Mouse (Mus musculus) liver, postnatal 0 days (tissue): ENCODE results near the gene Gm3415. TPM values are rescaled to one million over a fixed set of nuclear protein-coding genes. Genes with fewer than 3 reads are reported as not detected.

Source experiments
- ATAC-seq: fragments of 200-750 bp; cut with Nextera tagmentation; 2 replicates; pipeline ENCODE4 v1.8.0; 2017; ENCODE audit warnings: mild to moderate bottlenecking, moderate library complexity
- DNase-seq: peaks from one replicate; pipeline ENCODE4 v3.0.0-alpha.2; 2016
- H3K27ac ChIP-seq: fragments of 300-500 bp; sonication (generic); 2 replicates; pipeline ENCODE4 v1.5.1; 2014; ENCODE audit warnings: antibody characterized with exemption, moderate library complexity, mild to moderate bottlenecking, low read depth
- H3K27me3 ChIP-seq: fragments of 300-500 bp; sonication (generic); 2 replicates; pipeline ENCODE4 v1.6.1; 2014; ENCODE audit warnings: low read length, control low read depth, mixed read lengths; ENCODE audit not compliant: insufficient read depth
- H3K36me3 ChIP-seq: fragments of 300-500 bp; sonication (generic); replicated peaks from 2 replicates; pipeline ENCODE4 v1.6.1; 2014; ENCODE audit warnings: mild to moderate bottlenecking, control low read depth, low read length, moderate library complexity, mixed read lengths; ENCODE audit not compliant: insufficient read depth
- H3K4me1 ChIP-seq: fragments of 300-500 bp; sonication (generic); 2 replicates; pipeline ENCODE4 v1.6.1; 2014; ENCODE audit warnings: antibody characterized with exemption, mild to moderate bottlenecking, control low read depth; ENCODE audit not compliant: insufficient read depth
- H3K4me2 ChIP-seq: fragments of 300-500 bp; sonication (generic); 2 replicates; pipeline ENCODE4 v1.6.1; 2014; ENCODE audit warnings: low read depth, mild to moderate bottlenecking, low read length, moderate library complexity, mixed read lengths
- H3K4me3 ChIP-seq: fragments of 300-500 bp; sonication (generic); 2 replicates; pipeline ENCODE4 v1.5.1; 2014; ENCODE audit warnings: low read depth, low read length
- H3K9ac ChIP-seq: fragments of 300-500 bp; sonication (generic); replicated peaks from 2 replicates; pipeline ENCODE4 v1.6.1; 2014; ENCODE audit warnings: mild to moderate bottlenecking, moderate library complexity
- H3K9me3 ChIP-seq: fragments of 300-500 bp; sonication (generic); 2 replicates; pipeline ENCODE4 v1.6.1; 2016; ENCODE audit warnings: mild to moderate bottlenecking, control low read depth, low read length, mixed read lengths
- CTCF ChIP-seq: sonication (generic); IDR thresholded peaks from 2 replicates; pipeline ENCODE4 v1.5.1; 2016; ENCODE audit warnings: antibody characterized with exemption, low read depth
- EP300 ChIP-seq: IDR thresholded peaks from 2 replicates; pipeline ENCODE4 v1.6.1; 2016; ENCODE audit warnings: antibody characterized with exemption, low read depth, mild to moderate bottlenecking
- WGBS: fragments of 180-500 bp; shearing (Covaris S2); extraction: QIAGEN DNeasy Blood & Tissue Kit; methylation state at CpG from one replicate; pipeline ENCODE4 v1.1.7; 2014; ENCODE audit not compliant: insufficient replicate concordance; 5-methylcytosine and 5-hydroxymethylcytosine counted together
- polyA plus RNA-seq: library from polyadenylated mRNA; unstranded; fragments of >200 nt; fragmentation: Nextera tagmentation; extraction: Ambion mirVana; gene quantifications from 2 replicates; pipeline ENCODE4 v1.2.1, GENCODE M21; 2015

The Gm3415 gene
- polyA plus RNA-seq, 1 experiment from 2014 or later = not detected

DNA sequence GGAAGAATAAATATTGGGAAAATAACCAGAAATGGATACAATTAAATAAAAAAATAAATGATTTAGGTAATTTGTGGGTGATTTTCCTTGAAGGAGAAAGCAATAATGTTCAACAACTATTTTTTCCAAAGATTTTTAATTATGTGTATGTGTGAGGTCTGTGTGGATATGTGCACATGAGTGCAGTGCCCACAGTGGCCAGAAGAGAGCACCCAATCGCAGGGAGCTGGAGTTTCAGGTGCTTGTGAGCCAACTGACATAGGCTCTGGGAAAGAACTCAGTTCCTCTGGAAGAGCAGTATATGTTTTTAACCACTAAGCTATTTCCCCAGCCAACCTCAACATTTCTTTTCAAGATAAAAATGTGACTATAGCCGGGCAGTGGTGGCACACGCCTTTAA, 20.7 kb downstream of the Gm3415 start:
- Histone ChIP-seq H3K27ac (no peak overlapping the region), H3K36me3 (no peaks in the 10 kb centered on the region), H3K27me3 (no peaks in the 10 kb centered on the region), H3K4me1 (no peaks in the 10 kb centered on the region), H3K4me3 (no peak overlapping the region), H3K9me3 (no peaks in the 10 kb centered on the region), H3K9ac (no peak overlapping the region), H3K4me2 (no peak overlapping the region)
- WGBS = 76% methylated on average over 3 of the region's 3 CpGs
- ATAC-seq (no peak), DNase-seq (no peak)
- TF ChIP-seq CTCF (peak; percentile 30; the same call in 1 of the 2 replicates), EP300 (no peak)

DNA sequence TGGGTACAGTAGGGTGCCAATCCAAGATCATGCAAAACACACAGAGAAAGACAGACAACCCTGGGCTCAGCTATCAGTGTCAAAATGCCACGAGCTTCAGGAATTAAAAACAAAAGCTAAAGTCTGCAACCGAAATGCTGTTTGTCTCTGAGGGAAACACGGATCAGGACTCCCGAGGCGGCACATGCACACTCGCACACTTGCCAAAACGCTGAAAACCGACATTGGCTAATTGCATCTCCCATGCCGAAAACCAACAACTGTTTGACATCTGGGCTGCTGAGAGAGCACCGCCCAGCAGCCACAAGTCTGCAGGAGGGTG, 28.2 kb downstream of the Gm3415 start:
- Histone ChIP-seq H3K4me2 (peak overlapping the region; percentile 74), H3K27ac (no peak overlapping the region), H3K9me3 (no peaks in the 10 kb centered on the region), H3K4me1 (peaks cover 6% of the 10 kb centered on the region), H3K4me3 (peak overlapping the region; percentile 40; the same call in 1 of the 2 replicates), H3K9ac (no peak overlapping the region), H3K36me3 (no peaks in the 10 kb centered on the region), H3K27me3 (peaks cover 36% of the 10 kb centered on the region)
- DNase-seq = no peak
- WGBS = 7% methylated on average over 10 of the region's 10 CpGs
- TF ChIP-seq CTCF = no peak
- no peak for TF ChIP-seq EP300
- no peak for ATAC-seq

DNA sequence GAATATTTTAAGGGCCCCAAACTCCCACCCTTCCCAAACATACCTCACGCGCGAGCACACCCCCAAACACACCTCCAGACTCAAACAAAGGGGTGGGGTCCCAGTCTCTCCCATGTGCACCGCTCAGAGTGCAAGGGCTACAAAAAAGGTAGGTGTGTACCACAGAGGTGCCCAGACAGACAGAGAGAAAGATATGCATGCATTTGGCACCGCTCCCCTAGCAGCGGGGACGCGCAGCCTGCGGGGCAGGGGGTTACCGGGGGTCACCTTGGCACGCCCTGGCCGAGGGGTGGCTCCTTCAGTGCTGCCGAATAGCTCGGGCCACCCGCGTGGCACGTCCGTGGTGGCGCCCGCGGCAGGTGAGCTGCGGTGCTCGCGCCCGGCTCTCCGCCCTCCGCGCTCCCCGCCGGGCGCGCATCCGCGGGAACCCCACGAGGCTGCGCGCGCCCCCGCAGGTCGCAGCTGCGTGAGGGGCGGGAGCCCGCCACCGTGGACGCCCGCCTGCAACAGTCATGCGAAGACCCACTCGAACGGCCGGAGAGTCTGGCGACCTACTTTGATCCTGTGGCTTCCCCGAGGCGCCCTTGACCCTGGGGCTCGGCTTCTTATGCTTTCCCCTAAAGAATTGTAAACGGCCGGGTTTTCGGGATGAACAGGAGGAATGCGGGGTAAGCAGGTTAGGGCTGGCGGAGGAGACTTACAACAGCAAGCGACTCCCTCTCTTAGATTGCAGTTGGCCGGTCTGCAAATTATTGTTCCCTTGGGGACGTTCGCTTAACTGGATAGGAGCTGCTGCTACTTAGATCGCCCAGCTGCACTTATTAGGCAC, 28.8 kb downstream of the Gm3415 start, which contains the start of gene Gpr12:
Gene Gpr12 (minus strand): TSS at position 762 of the 829 bp plus-strand sequence.
- H3K36me3 ChIP-seq = no peaks in the 10 kb centered on the region
- peak within 1 kb of the TSS; percentile 40 for H3K4me3 ChIP-seq
- WGBS = 2% methylated on average over 61 of the region's 64 CpGs
- peak within 1 kb of the TSS; percentile 74 for H3K4me2 ChIP-seq
- H3K4me1 ChIP-seq = peaks cover 6% of the 10 kb centered on the region
- ATAC-seq (no peak), DNase-seq (no peak)
- H3K27me3 ChIP-seq = peaks cover 36% of the 10 kb centered on the region
- TF ChIP-seq CTCF (no peak), EP300 (no peak)
- no peaks in the 10 kb centered on the region for H3K9me3 ChIP-seq
- H3K9ac ChIP-seq = no peak within 1 kb of the TSS
- no peak within 1 kb of the TSS for H3K27ac ChIP-seq

DNA sequence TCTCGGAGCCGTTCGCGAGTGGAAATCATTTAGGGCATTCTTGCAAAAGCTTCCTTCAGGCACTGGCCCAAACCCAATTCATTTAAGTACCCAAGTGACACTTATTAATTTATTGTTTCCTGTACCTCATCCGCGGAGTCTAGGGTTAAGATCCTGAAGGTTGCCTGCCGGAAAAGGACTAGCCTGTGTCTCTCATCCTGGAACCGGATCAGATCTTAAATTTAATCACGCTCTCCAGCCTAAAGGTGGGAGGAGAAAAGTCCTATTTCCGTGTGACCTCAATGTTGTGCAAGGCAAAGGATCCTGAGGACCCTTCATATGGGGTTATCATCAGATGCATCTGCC, 29.3 kb downstream of the Gm3415 start:
- H3K4me1 ChIP-seq = peaks cover 6% of the 10 kb centered on the region
- DNase-seq (no peak), ATAC-seq (no peak)
- no peak overlapping the region for H3K27ac ChIP-seq
- H3K27me3 ChIP-seq = peaks cover 36% of the 10 kb centered on the region
- H3K4me3 ChIP-seq = peak overlapping the region; percentile 40; the same call in 1 of the 2 replicates
- 6% methylated on average over 10 of the region's 10 CpGs for WGBS
- H3K4me2 ChIP-seq = peak overlapping the region; percentile 74
- H3K9ac ChIP-seq = no peak overlapping the region
- TF ChIP-seq CTCF (no peak), EP300 (no peak)
- no peaks in the 10 kb centered on the region for H3K36me3 ChIP-seq
- no peaks in the 10 kb centered on the region for H3K9me3 ChIP-seq

DNA sequence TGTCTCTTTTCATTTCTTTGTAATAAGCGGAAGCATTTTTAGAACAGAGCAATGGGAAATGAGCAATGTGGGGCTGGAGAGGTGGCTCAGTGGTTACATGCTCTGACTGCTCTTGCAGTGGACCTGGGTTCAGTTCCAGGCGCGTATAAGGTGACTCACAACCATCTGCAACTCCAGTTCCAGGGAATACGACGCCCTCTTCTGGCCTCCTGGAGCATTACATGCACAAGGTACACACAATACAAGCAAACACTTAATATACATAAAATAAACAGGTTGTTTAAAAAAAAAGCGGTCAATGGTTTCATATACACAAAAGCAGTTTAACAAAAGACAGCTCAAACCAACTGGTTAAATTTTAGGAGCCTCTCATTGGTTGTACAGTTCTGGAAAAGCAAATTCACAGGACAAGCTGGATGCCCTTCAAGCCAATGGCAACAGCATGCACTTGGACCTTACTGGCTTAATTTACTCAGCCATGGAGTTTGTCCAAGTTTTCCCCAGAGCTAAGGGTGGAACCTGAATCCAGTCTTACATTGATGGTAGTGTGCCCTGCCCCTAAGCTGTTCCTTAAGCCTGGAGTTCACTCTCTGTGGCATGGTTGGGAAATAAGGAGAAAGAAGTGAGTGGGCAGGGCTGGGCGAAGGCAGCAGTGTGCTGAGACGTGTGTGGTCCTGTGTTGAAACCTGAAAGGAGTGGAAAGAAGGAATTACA, 30.6 kb downstream of the Gm3415 start:
- H3K9me3 ChIP-seq = no peaks in the 10 kb centered on the region
- ATAC-seq (no peak), DNase-seq (no peak)
- no peak overlapping the region for H3K4me2 ChIP-seq
- WGBS = 58% methylated on average over 8 of the region's 8 CpGs
- TF ChIP-seq EP300 = no peak
- no peak for TF ChIP-seq CTCF
- no peak overlapping the region for H3K4me3 ChIP-seq
- peaks cover 36% of the 10 kb centered on the region for H3K27me3 ChIP-seq
- peaks cover 6% of the 10 kb centered on the region for H3K4me1 ChIP-seq
- no peak overlapping the region for H3K9ac ChIP-seq
- no peaks in the 10 kb centered on the region for H3K36me3 ChIP-seq
- no peak overlapping the region for H3K27ac ChIP-seq

DNA sequence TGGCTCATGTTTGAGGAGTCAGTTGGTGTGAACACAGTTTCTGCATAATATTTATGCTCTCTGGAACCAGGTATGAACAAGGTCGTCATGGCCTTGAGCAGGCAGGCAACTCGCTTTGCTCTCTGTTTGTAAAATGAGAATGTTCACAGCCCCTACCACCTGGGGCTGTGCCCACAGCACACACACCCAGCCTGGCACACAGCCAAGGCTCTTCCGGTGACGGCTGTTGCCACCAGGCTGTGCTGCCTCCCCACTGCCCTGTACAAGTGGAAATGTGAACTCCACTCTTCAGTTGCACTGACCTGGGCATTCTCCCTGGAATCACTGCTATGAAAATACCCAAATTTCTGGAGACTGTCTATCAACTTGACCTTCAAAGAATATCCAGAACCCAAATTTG, 35.1 kb downstream of the Gm3415 start:
- ATAC-seq (no peak), DNase-seq (no peak)
- TF ChIP-seq CTCF (no peak), EP300 (no peak)

More for the DNA sequence above, 35.1 kb downstream of the Gm3415 start:
- H3K4me1 ChIP-seq = no peaks in the 10 kb centered on the region
- H3K9me3 ChIP-seq = no peaks in the 10 kb centered on the region
- peaks cover 7% of the 10 kb centered on the region for H3K27me3 ChIP-seq
- H3K27ac ChIP-seq = no peak overlapping the region
- no peak overlapping the region for H3K9ac ChIP-seq
- 68% methylated on average over 4 of the region's 4 CpGs for WGBS
- no peaks in the 10 kb centered on the region for H3K36me3 ChIP-seq
- H3K4me2 ChIP-seq = no peak overlapping the region
- no peak overlapping the region for H3K4me3 ChIP-seq
